In the genomic region with DNA sequence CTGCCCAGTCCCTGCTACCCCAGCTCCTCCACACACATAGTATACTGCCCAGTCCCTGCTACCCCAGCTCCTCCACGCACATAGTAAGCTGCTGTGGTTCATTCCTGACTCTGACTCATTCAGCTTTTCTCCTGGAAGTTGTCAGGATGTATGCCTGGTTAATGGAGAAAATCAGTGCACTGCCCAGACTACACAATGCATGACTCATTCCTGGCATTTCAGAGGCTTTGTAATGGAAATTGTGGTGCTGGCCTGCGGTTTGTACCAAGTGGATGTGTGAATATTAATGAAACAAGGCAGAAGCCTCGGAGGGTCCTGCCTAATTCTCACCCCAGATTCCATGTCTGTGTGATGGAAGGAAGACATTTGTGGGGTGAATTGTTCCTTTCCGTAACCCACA, we compare ENCODE assay signal across 11 mouse cellular contexts.
DNase-seq lines count a peak whose midpoint lies in the region; ATAC-seq and TF ChIP-seq lines count a peak whose summit lies in the region.
"Had no signal": no experiment of that assay in that cellular context is flagged by ENCODE, and none has a peak within 500 bp of the region (broad histone marks: within the 10 kb centered on the region; RNA-seq: fewer than 3 reads in every experiment).

No protein-coding gene starts in this region.

- no peaks in the 10 kb centered on the region for H3K36me3 ChIP-seq in heart, postnatal 0 days (replicated peaks; ENCODE audit: control insufficient read depth, insufficient read depth, low read length)
- no peaks in the 10 kb centered on the region for H3K36me3 ChIP-seq in forebrain, embryonic 15.5 days
- H3K36me3 ChIP-seq in neural tube, embryonic 11.5 days (ENCODE audit: control insufficient read depth, insufficient read depth, low read length) = no peaks in the 10 kb centered on the region
- no peaks in the 10 kb centered on the region for H3K36me3 ChIP-seq in thymus, adult 2 months (ENCODE audit: control insufficient read depth, insufficient read depth, low read length)
- H3K36me3 ChIP-seq: embryonic facial prominence, embryonic 12.5 days; lung, embryonic 15.5 days had no signal

- H3K9ac ChIP-seq in heart, postnatal 0 days (replicated peaks; ENCODE audit: low read depth, low read length) = no peak overlapping the region
- no peak overlapping the region for H3K9ac ChIP-seq in forebrain, embryonic 15.5 days (replicated peaks)
- H3K9ac ChIP-seq in neural tube, embryonic 11.5 days (ENCODE audit: low read length) = no peak overlapping the region
- H3K9ac ChIP-seq: embryonic facial prominence, embryonic 12.5 days; lung, embryonic 15.5 days had no signal

- TF ChIP-seq CTCF in heart, postnatal 0 days (IDR thresholded peaks at IDR 0.05; ENCODE audit: low read depth) = no peak
- no peak for TF ChIP-seq CTCF in thymus, adult 2 months (IDR thresholded peaks at IDR 0.05; ENCODE audit: borderline replicate concordance, control insufficient read depth, extremely low read depth, insufficient read depth, low read length, poor library complexity)

- peaks cover 36% of the 10 kb centered on the region for H3K4me1 ChIP-seq in heart, postnatal 0 days (ENCODE audit: control insufficient read depth, insufficient read depth)
- H3K4me1 ChIP-seq in forebrain, embryonic 15.5 days = peaks cover 16% of the 10 kb centered on the region
- no peaks in the 10 kb centered on the region for H3K4me1 ChIP-seq in neural tube, embryonic 11.5 days (ENCODE audit: control insufficient read depth, insufficient read depth, low read length)
- H3K4me1 ChIP-seq in thymus, adult 2 months (replicated peaks; ENCODE audit: control insufficient read depth, insufficient read depth, low read length) = peaks cover 2% of the 10 kb centered on the region; the same call in 1 of the 2 replicates

- H3K27me3 ChIP-seq in heart, postnatal 0 days (ENCODE audit: control insufficient read depth, insufficient read depth, low read length) = no peaks in the 10 kb centered on the region
- no peaks in the 10 kb centered on the region for H3K27me3 ChIP-seq in forebrain, embryonic 15.5 days
- H3K27me3 ChIP-seq in neural tube, embryonic 11.5 days (ENCODE audit: control insufficient read depth, insufficient read depth, low read length) = no peaks in the 10 kb centered on the region
- H3K27me3 ChIP-seq in thymus, adult 2 months (ENCODE audit: control insufficient read depth, insufficient read depth, low read length) = no peaks in the 10 kb centered on the region
- H3K27me3 ChIP-seq: embryonic facial prominence, embryonic 12.5 days; lung, embryonic 15.5 days had no signal

- no peak for TF ChIP-seq EP300 in heart, postnatal 0 days (IDR thresholded peaks at IDR 0.05; ENCODE audit: low read depth)

- peak; percentile 69 for ATAC-seq in heart, postnatal 0 days (ENCODE audit: insufficient read depth, low read depth)
- peak; percentile 88 for ATAC-seq in forebrain, embryonic 15.5 days (replicated peaks)
- peak; percentile 79; the same call in 1 of the 2 replicates for ATAC-seq in neural tube, embryonic 11.5 days (ENCODE audit: insufficient read depth, low FRiP score, low TSS enrichment)

- H3K27ac ChIP-seq in heart, postnatal 0 days (ENCODE audit: low read depth) = peak overlapping the region; percentile 19; the same call in 1 of the 2 replicates
- H3K27ac ChIP-seq in forebrain, embryonic 15.5 days (replicated peaks) = peak overlapping the region; percentile 57; the same call in 1 of the 2 replicates
- H3K27ac ChIP-seq in neural tube, embryonic 11.5 days (ENCODE audit: low read depth, low read length) = no peak overlapping the region
- H3K27ac ChIP-seq in thymus, adult 2 months (ENCODE audit: control insufficient read depth, insufficient read depth, low read length) = no peak overlapping the region
- H3K27ac ChIP-seq: embryonic facial prominence, embryonic 12.5 days; lung, embryonic 15.5 days had no signal

- TF ChIP-seq POLR2A in thymus, adult 2 months (IDR thresholded peaks at IDR 0.05; ENCODE audit: control insufficient read depth, extremely low read depth, insufficient read depth, low read length, poor library complexity) = no peak

- no peaks in the 10 kb centered on the region for H3K9me3 ChIP-seq in heart, postnatal 0 days (replicated peaks; ENCODE audit: control insufficient read depth, low read length)
- no peaks in the 10 kb centered on the region for H3K9me3 ChIP-seq in forebrain, embryonic 15.5 days
- no peaks in the 10 kb centered on the region for H3K9me3 ChIP-seq in neural tube, embryonic 11.5 days (ENCODE audit: control insufficient read depth, low read length)
- H3K9me3 ChIP-seq: embryonic facial prominence, embryonic 12.5 days; lung, embryonic 15.5 days had no signal

- H3K4me3 ChIP-seq in heart, postnatal 0 days (ENCODE audit: low read depth, low read length) = no peak overlapping the region
- H3K4me3 ChIP-seq in forebrain, embryonic 15.5 days = no peak overlapping the region
- no peak overlapping the region for H3K4me3 ChIP-seq in neural tube, embryonic 11.5 days (ENCODE audit: low read depth, low read length)
- H3K4me3 ChIP-seq in thymus, adult 2 months (ENCODE audit: control insufficient read depth, insufficient read depth, low read length) = no peak overlapping the region
- H3K4me3 ChIP-seq: embryonic facial prominence, embryonic 12.5 days; lung, embryonic 15.5 days had no signal

- DNase-seq in heart, postnatal 0 days (ENCODE audit: low spot score) = peak; percentile 57
- DNase-seq in heart, postnatal 4 days = no peak
- peak; percentile 88 for DNase-seq in ZHBTc4 (ENCODE audit: low read depth, low spot score)
- peak; percentile 66 for DNase-seq in neural tube, embryonic 11.5 days (ENCODE audit: low spot score)
- DNase-seq in urinary bladder, postnatal 25 days (ENCODE audit: low spot score) = no peak
- no peak for DNase-seq in thymus, adult 2 months
- DNase-seq in cerebellum, postnatal 10 days = no peak
- DNase-seq: kidney, postnatal 25 days had no signal

- 31% methylated on average over 4 of the region's 4 CpGs for WGBS in heart, postnatal 0 days
- WGBS in forebrain, embryonic 15.5 days = 3% methylated on average over 4 of the region's 4 CpGs
- 38% methylated on average over 4 of the region's 4 CpGs for WGBS in neural tube, embryonic 11.5 days
- WGBS in thymus, adult 2 months = 89% methylated on average over 4 of the region's 4 CpGs

- H3K4me2 ChIP-seq in heart, postnatal 0 days (ENCODE audit: low read depth, low read length) = no peak overlapping the region
- no peak overlapping the region for H3K4me2 ChIP-seq in forebrain, embryonic 15.5 days (replicated peaks)
- no peak overlapping the region for H3K4me2 ChIP-seq in neural tube, embryonic 11.5 days (ENCODE audit: low read depth)
- H3K4me2 ChIP-seq: embryonic facial prominence, embryonic 12.5 days; lung, embryonic 15.5 days had no signal

Comparison
In these comparisons a context has a peak if more than half of its experiments do, and no peak if none do; other contexts are left out.
1. DNase-seq: peak in heart, postnatal 0 days (single experiment), ZHBTc4 (single experiment) and neural tube, embryonic 11.5 days (single experiment); none in heart, postnatal 4 days (single experiment), urinary bladder, postnatal 25 days (single experiment), thymus, adult 2 months (single experiment) and cerebellum, postnatal 10 days (0 of 2).
2. H3K27ac ChIP-seq: peak in heart, postnatal 0 days (single experiment) and forebrain, embryonic 15.5 days (single experiment); none in neural tube, embryonic 11.5 days (single experiment) and thymus, adult 2 months (single experiment).
3. Peak in every context shown above with its lines, with median percentiles within 50 percentile points of each other: ATAC-seq.